Mouse (Mus musculus) left cerebral cortex, adult 2 months (tissue): Measurements from ENCODE around the gene Kcnn3. TPM values are rescaled to one million over a fixed set of nuclear protein-coding genes. Genes with fewer than 3 reads are reported as not detected.

Experiments used
- DNase-seq, 2 experiments: peaks; one replicate each; pipeline ENCODE4 v3.0.0; 2021 to 2022; ENCODE audit warnings: low spot score in 2 of 2, mixed read lengths in 1 of 2; ENCODE audit errors: extremely low spot score in 1 of 2
- H3K27ac ChIP-seq: fragments of 200-600 bp; 2 replicates; pipeline ENCODE4 v1.8.1; 2022
- H3K4me3 ChIP-seq: fragments of 200-600 bp; 2 replicates; pipeline ENCODE4 v1.8.1; 2022
- CTCF ChIP-seq: fragments of 200-600 bp; IDR thresholded peaks from 2 replicates; pipeline ENCODE4 v1.8.1; 2022; ENCODE audit warnings: antibody characterized with exemption, mild to moderate bottlenecking, moderate library complexity
- intact Hi-C: fragments of 180-260 bp; cut with DNase I; formaldehyde crosslinking; loops from one replicate; pipeline ENCODE4 v1.15.1; 2025
- total RNA-seq, 2 experiments: library from RNA; stranded (reverse); gene quantifications; 2 replicates each; pipeline ENCODE4 v1.2.3; 2021

Kcnn3 gene
- total RNA-seq, 2 experiments from 2014 or later: 18.2 to 27.3 TPM

- intact Hi-C loops: no loop called here
- DNase-seq: no peak
- H3K27ac ChIP-seq: no peak overlapping the region
- TF ChIP-seq CTCF: no peak
- H3K4me3 ChIP-seq: no peak overlapping the region
Measured at GRCm38 (mm10) chr3:89700461-89700860, 180.5 kb downstream of the Kcnn3 start.

- Histone ChIP-seq H3K27ac (no peak overlapping the region), H3K4me3 (no peak overlapping the region)
- no peak for DNase-seq
- intact Hi-C loops: no loop called here
- TF ChIP-seq CTCF: no peak
Measured at GRCm38 (mm10) chr3:89703596-89703995, 183.6 kb downstream of the Kcnn3 start.

DNA sequence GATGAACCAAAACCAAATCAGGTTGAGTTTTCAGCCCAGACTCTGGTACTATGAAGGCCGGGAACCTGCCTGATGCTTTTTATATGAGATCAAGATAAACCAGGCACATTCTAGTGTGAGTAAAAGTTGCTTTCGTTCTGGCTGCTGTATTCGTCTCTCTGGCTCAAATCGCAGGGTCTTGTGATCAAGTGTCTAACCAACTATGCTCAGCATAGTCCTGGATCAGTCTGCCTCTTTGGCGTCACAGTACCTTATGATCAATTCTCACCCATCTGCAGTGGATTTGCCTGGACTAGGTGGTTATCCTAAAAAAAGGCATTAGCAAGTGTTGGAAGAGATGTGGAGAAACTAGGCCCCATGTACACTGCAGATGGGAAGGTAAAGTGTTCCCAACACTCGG, 184.1 kb downstream of the Kcnn3 start:
- TF ChIP-seq CTCF: no peak
- intact Hi-C loops: no loop called here
- H3K4me3 ChIP-seq: no peak overlapping the region
- no peak for DNase-seq
- no peak overlapping the region for H3K27ac ChIP-seq

GRCm38 (mm10) chr3:89714359-89715206, 194.6 kb downstream of the Kcnn3 start, which contains the start of gene Adar:
Adar (plus strand) TSS chr3:89715022.
- TF ChIP-seq CTCF: peak; percentile 66
- peak; percentile 90 to 96 for DNase-seq
- peak within 1 kb of the TSS; percentile 85 for H3K4me3 ChIP-seq
- H3K27ac ChIP-seq: peak within 1 kb of the TSS; percentile 92
- intact Hi-C loops: loop anchor here (2.0 to 5.0 kb wide), 3 partner anchors 16 to 143 kb away; partner anchors contain the start of gene Ube2q1

GRCm38 (mm10) chr3:89715207-89715966, 195.4 kb downstream of the Kcnn3 start:
- Histone ChIP-seq H3K27ac (peak overlapping the region; percentile 92), H3K4me3 (peak overlapping the region; percentile 85)
- DNase-seq: no peak
- no peak for TF ChIP-seq CTCF
- intact Hi-C loops: loop anchor here (2.0 kb wide), 1 partner anchor 15 kb away; no protein-coding TSS in a partner anchor

- DNase-seq: no peak
- no peak for TF ChIP-seq CTCF
- intact Hi-C loops: loop anchor here (2.0 kb wide), 1 partner anchor 15 kb away; no protein-coding TSS in a partner anchor
- H3K27ac ChIP-seq: peak overlapping the region; percentile 92
- peak overlapping the region; percentile 85 for H3K4me3 ChIP-seq
Measured at GRCm38 (mm10) chr3:89715967-89716256, 195.9 kb downstream of the Kcnn3 start.

DNA sequence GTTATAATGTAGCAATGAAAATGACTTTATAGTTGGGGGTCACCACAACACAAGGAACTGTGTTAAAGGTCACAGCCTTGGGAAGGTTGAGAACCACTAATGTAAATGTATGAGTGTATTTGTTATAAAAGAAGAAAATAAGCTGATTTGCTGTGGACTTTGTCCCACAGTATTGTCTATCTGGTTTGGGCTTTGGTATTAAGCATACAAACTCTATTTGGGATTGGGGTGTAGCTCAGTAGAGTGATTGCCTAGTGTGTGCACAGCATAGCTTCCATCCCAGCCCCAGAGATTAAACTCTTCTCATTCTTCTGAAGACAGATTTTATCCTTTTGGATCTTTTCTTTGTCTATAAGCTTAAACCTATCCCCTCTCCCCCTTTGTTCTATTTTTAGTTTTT, 202.1 kb downstream of the Kcnn3 start:
- Histone ChIP-seq H3K4me3 (no peak overlapping the region), H3K27ac (no peak overlapping the region)
- intact Hi-C loops: no loop called here
- no peak for DNase-seq
- no peak for TF ChIP-seq CTCF

GRCm38 (mm10) chr3:89723400-89724084, 203.6 kb downstream of the Kcnn3 start:
- TF ChIP-seq CTCF: no peak
- intact Hi-C loops: no loop called here
- no peak for DNase-seq

More at GRCm38 (mm10) chr3:89723400-89724084, 203.6 kb downstream of the Kcnn3 start:
- H3K27ac ChIP-seq: no peak overlapping the region
- H3K4me3 ChIP-seq: 0 out of 2 replicates have a peak overlapping the region, but pooled peaks have one; percentile 1

Other genes starting within 250 kb of the Kcnn3 start
- gene Slc50a1, start 249.6 kb upstream of the Kcnn3 start, total RNA-seq: 10 to 100 TPM; 36.0 to 38.6 TPM
- gene Efna1, start 239.0 kb upstream of the Kcnn3 start, total RNA-seq: 1 to 10 TPM; 5.5 to 5.9 TPM
- gene Efna3, start 197.2 kb upstream of the Kcnn3 start, total RNA-seq: 10 to 100 TPM; 49.3 to 55.0 TPM
- under 1 TPM in 1 of 2 experiments, not detected in 1; 0.21 TPM for gene Efna4, start 182.1 kb upstream of the Kcnn3 start, total RNA-seq
- 100 to 1,000 TPM; 106 to 115 TPM for gene Adam15, start 170.2 kb upstream of the Kcnn3 start, total RNA-seq
- gene Dcst2, start 158.2 kb upstream of the Kcnn3 start, total RNA-seq: under 1 TPM; 0.29 to 0.40 TPM
- under 1 TPM in 1 of 2 experiments, not detected in 1; 0.28 TPM for gene Dcst1, start 154.9 kb upstream of the Kcnn3 start, total RNA-seq
- gene Zbtb7b, start 125.4 kb upstream of the Kcnn3 start, total RNA-seq: 10 to 100 TPM; 12.4 to 13.2 TPM
- gene Lenep, start 117.4 kb upstream of the Kcnn3 start, total RNA-seq: 1 to 10 TPM; 1.1 to 3.5 TPM
- gene Flad1, start 108.3 kb upstream of the Kcnn3 start, total RNA-seq: 10 to 100 TPM; 34.5 to 37.8 TPM
- gene Cks1b, start 101.8 kb upstream of the Kcnn3 start, total RNA-seq: 1 to 10 TPM; 1.8 to 2.3 TPM
- gene Shc1, start 101.7 kb upstream of the Kcnn3 start, total RNA-seq: 10 to 100 TPM; 12.9 to 16.4 TPM
- 10 to 100 TPM; 51.0 to 54.5 TPM for gene Pygo2, start 90.0 kb upstream of the Kcnn3 start, total RNA-seq
- gene Pbxip1, start 83.5 kb upstream of the Kcnn3 start, total RNA-seq: 10 to 100 TPM; 33.8 to 34.8 TPM
- gene Pmvk, start 65.6 kb upstream of the Kcnn3 start, total RNA-seq: 10 to 100 TPM; 32.1 to 35.0 TPM
- gene Adar, start 194.9 kb downstream of the Kcnn3 start, total RNA-seq: 100 to 1,000 TPM; 140 to 151 TPM
- 10 to 100 TPM; 29.0 to 29.3 TPM for gene Chrnb2, start 244.5 kb downstream of the Kcnn3 start, total RNA-seq